Mouse (Mus musculus) heart, embryonic 11.5 days (tissue): ENCODE data around the gene Zdhhc19. TPM values are rescaled to one million over a fixed set of nuclear protein-coding genes. Genes with fewer than 3 reads are reported as not detected.

Experiments used
- ATAC-seq: fragments of 200-750 bp; cut with Nextera tagmentation; replicated peaks from 2 replicates; pipeline ENCODE4 v1.8.0; 2017; ENCODE audit warnings: moderate library complexity; ENCODE audit not compliant: insufficient number of reproducible peaks, low FRiP score, low TSS enrichment
- H3K27ac ChIP-seq: fragments of 300-500 bp; sonication (generic); 2 replicates; pipeline ENCODE4 v1.5.1; 2014; ENCODE audit warnings: mild to moderate bottlenecking, low read depth, low read length
- H3K27me3 ChIP-seq: fragments of 300-500 bp; sonication (generic); 2 replicates; pipeline ENCODE4 v1.6.1; 2014; ENCODE audit warnings: mild to moderate bottlenecking, low read length, mixed read lengths; ENCODE audit not compliant: control insufficient read depth, insufficient read depth
- H3K36me3 ChIP-seq: fragments of 300-500 bp; sonication (generic); 2 replicates; pipeline ENCODE4 v1.6.1; 2014; ENCODE audit warnings: mild to moderate bottlenecking, low read length, moderate library complexity, mixed read lengths; ENCODE audit not compliant: control insufficient read depth, insufficient read depth
- H3K4me1 ChIP-seq: fragments of 300-500 bp; sonication (generic); 2 replicates; pipeline ENCODE4 v1.6.1; 2014; ENCODE audit warnings: low read length; ENCODE audit not compliant: control insufficient read depth, insufficient read depth
- H3K4me2 ChIP-seq: fragments of 300-500 bp; sonication (generic); 2 replicates; pipeline ENCODE4 v1.6.1; 2014; ENCODE audit warnings: mild to moderate bottlenecking, moderate library complexity
- H3K4me3 ChIP-seq: fragments of 300-500 bp; sonication (generic); 2 replicates; pipeline ENCODE4 v1.5.1; 2014; ENCODE audit warnings: low read depth, low read length
- H3K9ac ChIP-seq: fragments of 300-500 bp; sonication (generic); 2 replicates; pipeline ENCODE4 v1.6.1; 2014; ENCODE audit warnings: mild to moderate bottlenecking, low read depth, low read length, moderate library complexity
- H3K9me3 ChIP-seq: fragments of 300-500 bp; sonication (generic); replicated peaks from 2 replicates; pipeline ENCODE4 v1.6.1; 2016; ENCODE audit warnings: low read length; ENCODE audit not compliant: control insufficient read depth
- WGBS: fragments of 180-500 bp; shearing (Covaris S2); extraction: QIAGEN DNeasy Blood & Tissue Kit; methylation state at CpG from one replicate; pipeline ENCODE4 v1.1.7; 2014; ENCODE audit not compliant: insufficient replicate concordance; 5-methylcytosine and 5-hydroxymethylcytosine counted together
- polyA plus RNA-seq: library from polyadenylated mRNA; unstranded; fragments of >200 nt; fragmentation: Nextera tagmentation; extraction: Ambion mirVana; gene quantifications from 2 replicates; pipeline ENCODE4 v1.2.1, GENCODE M21; 2014

The Zdhhc19 gene
- polyA plus RNA-seq, 1 experiment from 2014 or later = 0.27 TPM

DNA sequence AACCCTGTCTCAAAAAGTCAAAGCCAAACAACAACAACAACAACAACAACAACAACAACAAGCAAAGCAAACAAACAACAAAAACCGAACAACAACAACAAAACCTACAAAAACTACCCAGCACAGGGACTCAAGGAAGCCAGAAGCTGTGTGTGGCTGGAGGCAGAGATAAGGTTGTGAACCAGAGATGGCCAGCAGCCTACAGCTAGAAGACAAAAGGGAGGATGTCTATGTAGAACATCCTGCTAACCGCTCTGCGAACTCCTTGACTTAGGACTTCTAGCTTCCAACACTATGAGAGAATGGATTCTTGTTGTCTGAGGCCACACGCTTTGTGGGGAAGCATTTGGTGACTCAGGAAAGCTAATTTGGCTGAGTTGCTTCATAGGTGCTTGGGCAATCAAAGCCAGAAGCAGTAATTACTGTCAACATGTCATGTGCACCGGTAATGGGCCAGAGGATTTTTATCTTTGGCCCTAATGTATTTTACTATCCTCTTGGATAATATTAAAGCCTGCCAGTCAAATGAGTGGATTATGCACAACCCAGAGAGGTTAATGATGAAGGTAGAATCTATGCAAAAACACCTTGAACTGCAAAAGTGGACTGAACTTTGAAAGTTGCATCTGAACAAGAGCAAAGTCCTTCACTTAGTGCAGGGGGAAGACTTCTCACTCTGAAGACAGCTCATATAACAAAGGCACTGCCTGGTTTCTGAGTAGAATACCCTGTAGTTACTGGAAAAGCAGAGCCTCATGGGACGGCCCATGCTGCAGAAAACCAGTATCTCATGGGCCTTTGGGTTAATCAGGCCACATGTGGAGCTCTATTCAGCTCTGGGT, 45.5 kb downstream of the Zdhhc19 start:
- H3K36me3 ChIP-seq = no peaks in the 10 kb centered on the region
- peak overlapping the region; percentile 2; the same call in 1 of the 2 replicates for H3K27ac ChIP-seq
- no peaks in the 10 kb centered on the region for H3K27me3 ChIP-seq
- no peaks in the 10 kb centered on the region for H3K9me3 ChIP-seq
- WGBS = 73% methylated on average over 6 of the region's 6 CpGs
- no peak overlapping the region for H3K4me2 ChIP-seq
- no peak overlapping the region for H3K9ac ChIP-seq
- no peak overlapping the region for H3K4me3 ChIP-seq
- no peak for ATAC-seq
- H3K4me1 ChIP-seq = peaks cover 12% of the 10 kb centered on the region

DNA sequence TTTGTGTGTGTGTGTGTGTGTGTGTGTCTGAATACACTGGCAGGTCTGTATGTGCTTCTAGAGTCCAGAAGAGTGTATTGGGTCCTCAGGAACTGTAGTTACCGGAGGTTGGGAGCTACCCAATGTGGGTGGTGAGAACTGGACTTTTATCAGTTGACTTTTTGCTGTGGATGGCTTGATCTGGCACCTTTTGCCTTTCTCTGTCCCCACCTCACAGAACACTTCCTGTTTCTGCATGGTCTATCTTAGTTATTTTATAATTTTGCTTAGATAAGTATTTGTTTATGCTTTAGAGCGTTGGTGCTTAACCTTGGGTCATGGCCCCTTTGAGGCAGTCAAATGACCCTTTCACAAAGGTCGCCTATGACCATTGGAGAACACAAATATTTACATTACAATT, 47.4 kb downstream of the Zdhhc19 start:
- 75% methylated on average over 3 of the region's 3 CpGs for WGBS
- no peak for ATAC-seq

DNA sequence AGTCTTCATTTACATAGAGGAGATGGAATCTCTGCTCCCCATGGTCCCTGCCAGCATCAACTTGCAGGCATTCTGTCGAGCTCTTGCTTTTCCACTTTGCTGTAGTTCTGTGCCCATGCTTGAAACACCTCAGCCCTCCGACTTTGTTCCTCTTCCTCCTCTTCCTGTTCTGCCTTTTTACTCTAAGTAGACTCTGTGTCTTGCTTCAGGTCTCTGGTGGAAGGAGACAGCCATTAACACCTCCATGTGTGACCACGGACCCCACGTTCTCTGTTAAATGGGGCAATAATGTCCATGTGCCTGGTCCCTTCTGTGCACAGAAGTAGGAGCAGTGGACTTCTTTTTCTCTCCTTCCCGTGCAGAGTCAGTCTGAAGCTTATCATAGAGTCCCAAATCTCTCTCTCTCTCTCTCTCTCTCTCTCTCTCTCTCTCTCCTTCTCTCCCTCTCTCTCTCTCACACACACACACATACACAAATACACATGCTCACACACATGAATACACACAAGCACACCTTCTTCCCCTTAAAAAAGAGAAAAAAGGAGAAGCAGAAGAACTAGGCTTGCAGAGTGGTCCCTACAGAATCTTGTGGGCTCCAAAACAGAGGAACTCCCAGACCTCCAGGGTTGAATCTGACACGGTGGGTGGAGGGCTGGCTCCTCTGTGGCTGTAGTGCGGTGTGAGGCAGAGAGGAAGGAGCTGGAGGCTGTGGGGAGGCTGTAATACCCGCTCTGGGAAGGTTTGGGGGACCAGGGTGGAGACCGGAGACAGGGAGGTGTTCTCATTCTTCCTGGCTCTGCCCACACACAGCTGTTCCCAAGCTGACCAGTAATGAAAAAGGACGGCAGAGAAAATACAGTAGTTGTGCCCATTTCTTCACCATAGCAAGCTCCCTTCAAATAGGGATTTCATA, 51.3 kb downstream of the Zdhhc19 start:
- no peaks in the 10 kb centered on the region for H3K27me3 ChIP-seq
- no peak for ATAC-seq
- no peak overlapping the region for H3K27ac ChIP-seq
- H3K36me3 ChIP-seq = no peaks in the 10 kb centered on the region
- no peak overlapping the region for H3K4me3 ChIP-seq
- H3K4me2 ChIP-seq = no peak overlapping the region
- 58% methylated on average over 10 of the region's 10 CpGs for WGBS
- H3K9me3 ChIP-seq = no peaks in the 10 kb centered on the region
- H3K9ac ChIP-seq = peak overlapping the region; percentile 34; the same call in 1 of the 2 replicates
- 0 out of 2 replicates have a peak, but pooled peaks cover 3% of the 10 kb centered on the region for H3K4me1 ChIP-seq

More for the DNA sequence above, 47.4 kb downstream of the Zdhhc19 start:
- H3K4me3 ChIP-seq = no peak overlapping the region
- no peaks in the 10 kb centered on the region for H3K36me3 ChIP-seq
- peaks cover 4% of the 10 kb centered on the region; the same call in 1 of the 2 replicates for H3K4me1 ChIP-seq
- no peak overlapping the region for H3K9ac ChIP-seq
- H3K4me2 ChIP-seq = no peak overlapping the region
- H3K27me3 ChIP-seq = no peaks in the 10 kb centered on the region
- no peaks in the 10 kb centered on the region for H3K9me3 ChIP-seq
- H3K27ac ChIP-seq = no peak overlapping the region

DNA sequence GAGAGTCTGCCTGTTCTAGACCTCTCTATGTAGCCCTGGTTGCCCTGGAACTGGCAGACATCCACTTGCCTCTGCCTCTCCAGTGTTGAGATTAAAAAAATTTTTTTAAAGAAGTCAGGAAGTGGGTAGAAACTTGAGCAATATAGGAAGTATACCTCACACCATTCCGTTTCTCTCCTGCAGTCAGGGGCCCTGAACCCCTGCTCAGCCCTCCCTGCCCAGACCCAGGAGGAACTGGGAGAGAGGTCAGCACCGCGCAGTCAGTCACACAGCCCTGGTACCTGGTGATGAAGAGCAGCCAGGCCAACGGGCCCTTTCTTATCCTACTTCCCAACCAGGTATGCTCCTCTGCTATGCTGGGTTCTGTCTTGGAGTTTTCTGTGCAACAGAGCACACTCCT, 54.0 kb downstream of the Zdhhc19 start:
- no peaks in the 10 kb centered on the region for H3K36me3 ChIP-seq
- 0 out of 2 replicates have a peak, but pooled peaks cover 3% of the 10 kb centered on the region for H3K4me1 ChIP-seq
- no peak overlapping the region for H3K4me2 ChIP-seq
- 88% methylated on average over 4 of the region's 4 CpGs for WGBS
- H3K9ac ChIP-seq = no peak overlapping the region
- no peaks in the 10 kb centered on the region for H3K27me3 ChIP-seq
- no peak overlapping the region for H3K27ac ChIP-seq
- ATAC-seq = no peak
- no peaks in the 10 kb centered on the region for H3K9me3 ChIP-seq
- no peak overlapping the region for H3K4me3 ChIP-seq

DNA sequence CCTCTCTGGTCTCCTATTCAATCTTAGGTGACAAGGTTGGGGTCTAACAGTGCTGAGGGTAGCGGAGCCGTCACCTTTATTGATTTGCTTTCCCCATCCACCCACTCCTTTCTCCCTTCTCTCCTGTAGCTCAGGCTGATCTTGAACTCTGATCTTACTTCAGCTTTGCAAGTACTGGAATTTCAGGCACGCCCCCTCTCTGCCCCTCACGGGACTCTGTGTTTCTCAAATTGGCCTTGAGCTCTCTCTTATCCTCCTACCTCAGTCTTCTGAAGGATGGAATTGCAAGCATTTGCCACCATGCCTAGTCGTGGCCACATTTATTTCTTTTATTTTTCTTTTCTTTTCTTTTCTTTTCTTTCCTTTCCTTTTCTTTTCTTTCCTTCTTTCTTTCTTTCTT, 54.4 kb downstream of the Zdhhc19 start:
- H3K9me3 ChIP-seq = no peaks in the 10 kb centered on the region
- no peaks in the 10 kb centered on the region for H3K36me3 ChIP-seq
- ATAC-seq = no peak
- H3K4me3 ChIP-seq = no peak overlapping the region
- H3K27ac ChIP-seq = no peak overlapping the region
- H3K4me2 ChIP-seq = no peak overlapping the region
- 79% methylated on average over 5 of the region's 5 CpGs for WGBS
- no peak overlapping the region for H3K9ac ChIP-seq
- H3K4me1 ChIP-seq = 0 out of 2 replicates have a peak, but pooled peaks cover 3% of the 10 kb centered on the region
- no peaks in the 10 kb centered on the region for H3K27me3 ChIP-seq

DNA sequence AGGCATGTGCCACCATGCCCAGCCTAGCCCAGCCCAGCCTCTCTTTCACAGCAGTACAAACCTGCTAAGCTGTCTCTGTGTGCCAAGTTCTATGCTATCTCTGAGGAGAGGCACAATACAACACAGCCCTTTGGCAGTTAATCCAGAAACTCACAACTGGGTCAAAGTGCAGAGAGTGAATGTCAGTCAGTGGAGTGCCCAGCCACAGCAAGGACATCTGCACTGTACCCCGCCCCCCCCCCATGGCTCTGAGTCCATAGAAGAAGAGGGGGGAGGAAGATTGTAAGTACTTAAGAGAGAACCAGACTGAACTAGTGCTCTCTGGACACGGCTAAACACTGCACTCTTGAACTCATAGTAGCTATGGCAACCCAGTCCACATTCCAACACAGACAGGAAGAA, 55.3 kb downstream of the Zdhhc19 start:
- H3K4me3 ChIP-seq = no peak overlapping the region
- no peak overlapping the region for H3K4me2 ChIP-seq
- H3K9me3 ChIP-seq = no peaks in the 10 kb centered on the region
- WGBS = 34% methylated on average over 2 of the region's 2 CpGs
- H3K36me3 ChIP-seq = no peaks in the 10 kb centered on the region
- H3K27ac ChIP-seq = no peak overlapping the region
- H3K4me1 ChIP-seq = 0 out of 2 replicates have a peak, but pooled peaks cover 3% of the 10 kb centered on the region
- H3K9ac ChIP-seq = no peak overlapping the region
- H3K27me3 ChIP-seq = no peaks in the 10 kb centered on the region
- ATAC-seq = no peak

DNA sequence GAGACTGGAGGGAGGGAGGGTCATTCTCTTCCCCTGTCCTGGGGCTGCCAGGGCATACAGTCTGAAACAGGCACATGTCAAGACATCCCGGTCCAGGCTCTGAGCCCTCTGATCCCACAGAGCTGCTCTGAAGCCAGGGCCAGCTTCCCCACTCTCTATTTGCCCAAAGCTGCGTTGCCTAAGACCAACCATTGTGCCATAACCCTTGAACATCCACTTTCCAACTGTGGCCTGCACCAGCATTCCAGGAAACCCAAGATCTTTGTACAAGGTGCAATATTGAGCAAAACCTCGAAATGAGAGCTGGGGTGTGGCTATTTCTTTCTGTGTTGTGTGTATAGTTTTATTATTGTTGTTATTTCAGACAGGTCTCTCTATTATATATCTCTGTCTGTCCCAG, 59.5 kb downstream of the Zdhhc19 start:
- WGBS = 70% methylated on average over 3 of the region's 3 CpGs
- H3K9me3 ChIP-seq = no peaks in the 10 kb centered on the region
- no peak overlapping the region for H3K27ac ChIP-seq
- ATAC-seq = no peak
- no peak overlapping the region for H3K4me3 ChIP-seq
- H3K27me3 ChIP-seq = no peaks in the 10 kb centered on the region
- 0 out of 2 replicates have a peak, but pooled peaks cover 3% of the 10 kb centered on the region for H3K4me1 ChIP-seq
- H3K9ac ChIP-seq = no peak overlapping the region
- no peaks in the 10 kb centered on the region for H3K36me3 ChIP-seq
- H3K4me2 ChIP-seq = no peak overlapping the region

DNA sequence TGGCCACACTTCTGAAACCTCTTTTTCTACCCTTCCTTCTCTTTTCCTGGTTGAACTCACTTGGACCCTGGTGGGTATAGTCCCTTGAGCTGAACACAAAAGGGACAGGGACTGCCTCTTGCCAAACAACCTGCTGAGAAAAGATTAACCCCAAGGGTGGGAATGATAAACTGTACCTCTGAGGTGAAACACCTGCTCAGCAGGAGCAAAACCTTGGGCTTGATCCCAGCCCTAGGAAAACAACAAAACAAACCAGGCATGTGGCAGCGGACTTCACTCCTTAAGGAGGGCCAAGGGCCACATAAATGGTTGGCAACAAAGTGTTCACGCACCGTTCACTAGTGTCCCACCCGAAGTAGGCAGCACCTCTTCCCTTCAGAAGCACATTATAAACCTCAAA, 63.4 kb downstream of the Zdhhc19 start:
- no peak for ATAC-seq
- H3K4me3 ChIP-seq = no peak overlapping the region
- no peak overlapping the region for H3K27ac ChIP-seq
- no peak overlapping the region for H3K4me2 ChIP-seq
- no peak overlapping the region for H3K9ac ChIP-seq
- H3K9me3 ChIP-seq = no peaks in the 10 kb centered on the region
- no peaks in the 10 kb centered on the region for H3K27me3 ChIP-seq
- WGBS = 66% methylated on average over 4 of the region's 4 CpGs
- no peaks in the 10 kb centered on the region for H3K4me1 ChIP-seq
- H3K36me3 ChIP-seq = no peaks in the 10 kb centered on the region
